Mouse (Mus musculus) kidney, adult 2 months (tissue): ENCODE results near the gene Gsg1l.

Source experiments
- CTCF ChIP-seq: fragments of 200-500 bp; conservative IDR thresholded peaks from 2 replicates; pipeline ENCODE4 v1.5.1; 2011; ENCODE audit warnings: low read depth, mild to moderate bottlenecking, control low read depth, low read length, moderate library complexity, mixed read lengths; ENCODE audit not compliant: insufficient read depth, insufficient read length
- POLR2A ChIP-seq: fragments of 200-500 bp; IDR thresholded peaks from one replicate; pipeline ENCODE4 v1.6.1; 2011; ENCODE audit warnings: low read depth, low read length, control low read depth

GRCm38 (mm10) chr7:126001683-126002082 lies 80.5 kb downstream of the Gsg1l start:
- no peak for TF ChIP-seq POLR2A
- TF ChIP-seq CTCF, result no peak
